Mouse (Mus musculus) lung, postnatal 14 days (tissue): ENCODE data around the gene Mrpl4.

Experiments
- DNase-seq: peaks from one replicate; pipeline ENCODE4 v3.0.0; 2021

The Mrpl4 gene

DNA sequence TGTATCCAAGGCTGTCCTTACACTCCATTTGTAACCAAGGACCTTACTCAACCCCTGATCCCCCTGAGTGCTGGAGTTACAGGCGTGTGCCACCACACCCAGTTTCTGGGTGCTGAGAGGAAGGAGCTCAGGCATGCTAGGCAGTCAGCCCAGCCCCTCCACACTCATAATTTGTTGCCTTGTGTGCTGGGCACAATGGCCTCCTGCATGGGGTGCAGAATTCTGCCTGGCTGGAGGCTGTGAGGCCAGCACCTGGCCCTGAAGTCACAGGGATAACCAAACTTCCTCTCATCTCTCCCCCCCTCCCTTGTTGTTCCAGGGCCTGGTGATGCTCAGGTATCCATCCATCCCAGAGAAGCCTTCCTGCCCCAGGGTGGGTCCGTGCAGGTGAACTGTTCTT is 16.1 kb downstream of the Mrpl4 start:
- no peak for DNase-seq

DNA sequence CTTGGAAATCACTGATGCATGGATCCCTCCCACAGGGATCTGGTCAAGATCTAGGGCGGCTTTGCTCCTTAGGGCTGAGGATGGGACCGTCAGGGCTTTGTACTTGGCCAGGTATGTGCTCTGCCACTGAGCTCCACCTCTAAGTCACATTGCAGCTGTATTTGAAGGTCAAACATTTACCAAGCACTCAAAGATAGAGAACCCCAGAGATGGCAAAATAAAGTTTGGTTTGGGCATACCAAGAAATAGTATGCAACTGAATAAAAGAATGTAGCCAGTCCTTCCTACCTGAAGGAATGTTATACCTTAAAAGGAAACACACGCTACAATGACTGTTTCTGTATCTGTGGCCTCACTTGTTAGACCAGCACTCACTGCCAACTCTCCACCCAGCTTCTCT is 18.8 kb downstream of the Mrpl4 start:
- DNase-seq, result no peak

DNA sequence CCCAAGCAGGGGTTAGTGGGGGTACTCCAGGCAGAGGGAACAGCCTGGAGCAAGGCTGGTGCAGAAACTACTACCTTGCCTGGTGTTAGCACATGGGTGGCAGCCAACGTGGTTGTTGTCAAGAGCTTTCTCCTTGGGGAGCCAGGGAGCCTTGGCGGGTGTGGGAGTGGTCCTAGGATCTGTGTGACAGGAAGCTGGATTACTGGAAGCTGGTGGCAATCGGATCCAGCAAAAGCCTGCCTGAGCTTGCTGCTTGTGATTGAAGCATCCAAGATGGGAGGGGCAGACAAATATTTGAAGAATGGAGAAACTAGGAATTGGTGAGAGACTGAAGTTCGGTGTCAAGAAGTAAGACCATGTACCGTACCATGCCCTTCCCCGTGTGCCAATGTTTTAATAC is 19.8 kb downstream of the Mrpl4 start:
- DNase-seq, result no peak

DNA sequence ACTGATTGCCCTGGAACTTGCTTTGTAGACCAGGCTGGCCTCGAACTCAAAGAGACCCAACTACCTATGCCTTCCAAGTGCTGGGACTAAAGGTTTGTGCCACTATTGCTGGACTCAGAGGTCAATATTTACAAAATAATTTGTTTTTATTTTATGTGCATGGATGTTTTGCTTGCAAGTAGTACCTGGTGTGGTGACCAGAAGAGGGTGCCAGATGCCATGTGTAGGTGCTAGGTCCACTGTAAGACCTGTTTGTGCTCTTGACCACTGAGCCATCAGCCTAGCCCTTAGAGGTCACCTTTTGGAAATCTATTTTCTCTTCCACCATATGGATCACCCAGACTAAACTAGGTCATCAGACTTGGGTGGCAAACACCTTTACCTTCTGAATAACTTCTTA is 20.2 kb downstream of the Mrpl4 start:
- DNase-seq, result no peak

DNA sequence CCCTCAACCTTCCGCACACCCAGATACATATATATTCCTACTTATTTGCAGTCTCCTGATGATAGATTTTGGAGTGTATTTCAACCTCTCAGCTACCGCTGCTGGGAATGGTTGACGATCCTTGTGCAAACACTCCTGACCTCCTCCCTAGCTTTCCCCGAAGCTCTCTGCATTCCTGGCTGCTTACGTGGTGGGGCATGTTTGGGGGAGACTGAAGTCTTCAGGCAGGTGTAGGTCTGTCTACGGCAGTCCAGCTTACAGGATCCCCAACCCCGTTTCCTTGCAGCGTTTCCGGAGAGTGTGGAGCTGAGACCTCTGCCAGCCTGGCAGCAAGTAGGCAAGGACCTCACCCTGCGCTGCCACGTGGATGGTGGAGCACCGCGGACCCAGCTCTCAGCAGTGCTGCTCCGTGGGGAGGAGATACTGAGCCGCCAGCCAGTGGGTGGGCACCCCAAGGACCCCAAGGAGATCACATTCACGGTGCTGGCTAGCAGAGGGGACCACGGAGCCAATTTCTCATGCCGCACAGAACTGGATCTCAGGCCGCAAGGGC is 22.8 kb downstream of the Mrpl4 start:
- DNase-seq, result peak; percentile 60

DNA sequence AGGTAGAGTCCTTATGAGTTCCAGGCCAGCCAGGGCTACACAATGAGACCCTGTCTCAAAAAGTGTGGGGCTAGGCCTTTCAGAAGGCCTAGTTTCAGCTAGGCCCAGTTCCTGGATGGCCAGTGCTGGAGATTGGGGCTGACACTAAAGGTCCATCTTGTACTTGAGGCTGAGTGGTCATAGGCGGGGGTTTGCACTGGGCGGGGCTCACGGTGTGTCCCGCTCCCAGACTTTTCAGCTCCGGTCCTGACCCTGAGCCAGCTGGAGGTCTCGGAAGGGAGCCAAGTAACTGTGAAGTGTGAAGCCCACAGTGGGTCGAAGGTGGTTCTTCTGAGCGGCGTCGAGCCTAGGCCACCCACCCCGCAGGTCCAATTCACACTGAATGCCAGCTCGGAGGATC is 24.3 kb downstream of the Mrpl4 start:
- no peak for DNase-seq

DNA sequence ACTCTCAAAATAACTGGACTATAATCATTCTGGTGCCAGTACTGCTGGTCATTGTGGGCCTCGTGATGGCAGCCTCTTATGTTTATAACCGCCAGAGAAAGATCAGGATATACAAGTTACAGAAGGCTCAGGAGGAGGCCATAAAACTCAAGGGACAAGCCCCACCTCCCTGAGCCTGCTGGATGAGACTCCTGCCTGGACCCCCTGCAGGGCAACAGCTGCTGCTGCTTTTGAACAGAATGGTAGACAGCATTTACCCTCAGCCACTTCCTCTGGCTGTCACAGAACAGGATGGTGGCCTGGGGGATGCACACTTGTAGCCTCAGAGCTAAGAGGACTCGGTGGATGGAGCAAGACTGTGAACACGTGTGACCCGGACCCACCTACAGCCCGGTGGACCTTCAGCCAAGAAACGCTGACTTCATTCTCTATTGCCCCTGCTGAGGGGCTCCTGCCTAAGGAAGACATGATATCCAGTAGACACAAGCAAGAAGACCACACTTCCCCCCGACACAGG is 25.3 kb downstream of the Mrpl4 start:
- no peak for DNase-seq

DNA sequence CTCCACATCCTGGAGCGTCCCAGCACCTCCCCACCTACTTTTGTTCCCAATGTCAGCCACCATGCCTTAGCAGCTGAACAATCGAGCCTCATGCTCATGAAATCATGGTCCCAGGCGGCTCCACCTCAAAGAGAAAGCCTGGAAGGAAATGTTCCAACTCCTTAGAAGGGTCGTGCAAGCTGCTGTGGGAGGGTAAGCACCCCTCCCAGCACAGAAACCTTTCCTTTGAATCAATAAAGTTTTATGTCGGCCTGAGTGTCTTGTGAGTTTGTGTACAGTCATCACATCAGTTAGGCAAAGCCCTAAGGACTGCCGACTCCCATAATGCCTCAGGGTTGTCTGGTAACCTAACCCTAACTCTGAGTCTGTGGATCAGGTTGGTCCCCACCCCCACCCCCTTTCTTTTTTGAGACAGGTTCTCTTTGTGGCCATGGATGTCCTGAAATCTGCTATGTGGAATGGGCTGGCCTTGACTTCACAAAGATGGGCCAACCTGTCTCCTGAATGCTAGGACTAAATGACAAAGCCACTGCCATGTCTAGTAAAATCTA is 26.1 kb downstream of the Mrpl4 start:
- no peak for DNase-seq

DNA sequence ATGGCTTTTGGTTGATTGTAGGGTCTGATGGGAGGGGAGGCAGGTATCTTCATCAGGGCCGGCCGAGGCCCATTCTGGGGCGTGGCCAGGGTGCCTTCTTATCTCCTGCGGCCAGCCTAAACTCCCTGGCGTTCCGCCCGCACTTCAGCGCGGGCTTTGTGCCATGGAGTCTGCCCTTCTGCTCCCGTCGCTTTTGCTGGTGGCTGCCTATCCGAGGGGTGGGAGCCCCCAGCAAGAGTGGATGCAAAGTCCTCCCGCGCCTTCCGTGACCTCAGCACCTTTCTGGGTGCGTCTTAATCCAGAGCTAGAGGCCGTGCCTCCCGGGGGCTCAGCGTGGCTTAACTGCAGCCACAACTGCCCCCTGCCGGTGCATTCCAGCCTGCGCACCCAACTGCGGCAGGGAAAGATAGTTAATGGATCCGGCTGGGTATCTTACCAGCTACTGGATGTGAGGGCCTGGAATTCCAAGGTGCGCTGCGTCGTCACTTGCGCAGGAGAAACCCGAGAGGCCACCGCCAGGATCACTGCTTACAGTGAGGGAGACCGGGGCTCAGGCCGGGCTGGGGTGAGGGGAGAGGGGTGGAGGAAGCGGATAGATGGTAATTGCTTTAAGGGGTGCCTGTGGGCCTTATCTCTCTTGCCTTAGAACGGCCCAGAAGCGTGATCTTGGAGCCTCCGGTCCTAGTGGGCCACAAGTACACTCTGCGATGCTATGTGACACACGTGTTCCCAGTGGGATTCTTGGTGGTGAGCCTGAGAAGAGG is 26.9 kb downstream of the Mrpl4 start, which contains the start of gene Icam4:
Gene Icam4 (plus strand): TSS at position 83 of the 764 bp plus-strand sequence.
- DNase-seq, result peak; percentile 90

DNA sequence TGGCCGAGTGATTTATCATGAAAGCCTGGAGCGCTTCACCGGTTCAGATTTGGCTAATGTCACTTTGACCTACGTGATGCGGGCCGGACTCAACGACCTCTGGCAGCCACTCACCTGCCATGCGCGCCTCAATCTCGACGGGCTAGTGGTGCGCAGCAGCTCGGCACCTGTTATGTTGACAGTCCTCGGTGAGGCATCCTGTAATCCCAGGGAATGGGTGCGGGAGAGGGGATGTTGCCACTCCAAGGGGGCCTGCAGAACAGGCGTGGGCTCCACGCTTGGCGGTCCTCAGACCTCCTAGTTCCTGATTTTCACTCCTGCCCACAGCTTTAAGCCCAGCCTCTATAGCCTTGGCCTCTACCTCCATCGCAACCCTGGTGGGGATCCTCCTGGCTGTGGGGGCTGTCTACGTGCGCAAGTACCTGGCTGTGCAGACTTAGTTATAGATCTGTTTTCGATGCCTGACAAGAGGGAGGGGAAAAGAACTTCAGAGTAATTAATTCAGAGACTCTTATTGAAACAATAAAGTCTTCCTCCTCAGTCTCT is 27.6 kb downstream of the Mrpl4 start:
- no peak for DNase-seq

DNA sequence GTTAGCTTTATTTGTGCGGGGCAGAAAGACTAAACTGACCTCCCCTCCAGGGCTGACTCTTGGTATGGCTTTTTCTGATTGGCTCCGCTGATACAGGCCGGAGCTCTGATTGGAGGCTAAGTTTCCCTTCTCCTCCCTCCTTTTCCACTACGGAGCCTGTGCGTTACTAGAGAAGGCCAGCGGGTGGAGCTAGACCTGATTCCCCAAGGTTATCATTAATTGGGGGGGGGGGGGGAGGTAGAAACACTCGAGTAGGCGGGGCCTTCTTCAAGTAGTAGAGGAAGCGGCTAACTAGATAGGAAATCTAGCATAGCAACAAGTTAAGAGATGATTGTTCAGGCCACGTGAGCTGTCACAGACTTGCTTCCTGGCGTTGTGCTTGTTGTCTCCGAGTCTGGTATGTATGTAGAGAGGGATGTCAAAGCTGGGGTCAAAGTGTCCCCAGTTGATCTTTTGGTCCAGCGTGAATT is 28.3 kb downstream of the Mrpl4 start:
- DNase-seq, result peak; percentile 92

DNA sequence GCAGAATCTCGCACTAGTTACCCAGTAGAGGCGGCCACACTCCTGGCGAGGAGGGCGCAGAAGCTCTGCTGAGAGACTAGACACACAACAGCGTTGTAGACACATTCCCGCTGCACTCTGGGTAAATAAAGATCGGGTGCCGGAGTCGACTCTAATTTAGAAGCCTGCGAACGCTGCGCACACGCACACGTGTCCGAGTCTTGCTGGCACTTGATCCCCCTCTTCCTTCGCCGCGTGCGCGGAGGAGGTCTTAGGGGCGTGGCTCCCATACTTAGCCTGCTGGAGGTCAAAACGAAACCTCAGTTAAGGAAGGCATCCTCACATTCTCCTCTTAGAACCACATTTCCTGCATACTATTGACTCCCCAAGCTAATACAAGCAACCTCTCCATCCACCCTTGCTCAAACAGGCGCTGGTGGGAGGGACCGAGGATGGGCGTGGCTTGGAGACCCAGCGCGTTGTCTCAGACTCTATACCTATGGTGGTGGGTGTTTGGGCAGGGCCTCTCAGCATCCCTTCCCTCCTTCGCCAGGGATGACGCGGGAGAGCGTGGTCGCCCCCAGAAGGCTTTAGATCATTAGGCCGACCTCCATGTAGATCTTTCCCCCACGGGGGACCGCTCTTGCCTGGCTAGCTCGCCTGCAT is 28.8 kb downstream of the Mrpl4 start:
- no peak for DNase-seq

DNA sequence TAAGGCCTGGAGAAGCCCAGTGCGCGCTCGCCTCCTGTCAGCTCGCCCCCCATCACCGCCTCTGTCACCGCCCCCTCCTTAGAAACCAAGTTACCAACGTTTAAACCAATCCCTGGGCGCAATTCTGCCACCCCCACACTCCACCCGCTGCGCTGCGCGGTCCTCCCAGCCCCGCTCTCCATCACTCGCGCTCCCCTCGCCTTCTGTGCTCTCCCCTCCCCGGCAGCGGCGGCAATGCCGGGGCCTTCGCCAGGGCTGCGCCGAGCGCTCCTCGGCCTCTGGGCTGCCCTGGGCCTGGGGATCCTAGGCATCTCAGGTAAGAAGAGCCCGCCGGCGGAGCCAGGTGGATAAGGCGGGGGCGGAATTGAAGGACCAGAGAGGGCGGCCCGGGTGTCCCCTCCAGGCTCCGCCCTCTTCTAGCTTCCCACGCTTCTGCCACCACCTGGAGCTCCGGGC is 29.4 kb downstream of the Mrpl4 start, which contains the start of gene Icam5:
Gene Icam5 (plus strand): TSS at position 178 of the 456 bp plus-strand sequence.
- DNase-seq, result no peak

DNA sequence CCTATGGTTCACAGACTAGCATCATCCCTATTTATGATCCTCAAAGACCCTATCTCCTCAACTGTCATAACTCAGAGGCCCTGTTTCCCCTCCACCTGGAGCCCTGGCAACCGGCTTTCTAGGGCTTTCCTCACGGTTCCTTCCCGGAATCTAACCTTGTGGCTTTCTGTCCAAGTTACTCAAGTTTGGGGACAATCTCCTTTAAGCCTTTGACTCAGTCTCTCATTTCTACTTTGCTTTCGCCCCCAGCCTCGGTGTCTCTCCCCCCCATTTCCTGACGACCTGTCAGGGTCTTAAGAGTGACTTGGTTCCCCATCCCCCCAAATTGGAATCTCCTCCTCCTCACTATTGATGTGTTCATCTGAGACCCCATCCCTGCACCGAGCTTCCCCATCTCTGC is 30.0 kb downstream of the Mrpl4 start:
- no peak for DNase-seq

DNA sequence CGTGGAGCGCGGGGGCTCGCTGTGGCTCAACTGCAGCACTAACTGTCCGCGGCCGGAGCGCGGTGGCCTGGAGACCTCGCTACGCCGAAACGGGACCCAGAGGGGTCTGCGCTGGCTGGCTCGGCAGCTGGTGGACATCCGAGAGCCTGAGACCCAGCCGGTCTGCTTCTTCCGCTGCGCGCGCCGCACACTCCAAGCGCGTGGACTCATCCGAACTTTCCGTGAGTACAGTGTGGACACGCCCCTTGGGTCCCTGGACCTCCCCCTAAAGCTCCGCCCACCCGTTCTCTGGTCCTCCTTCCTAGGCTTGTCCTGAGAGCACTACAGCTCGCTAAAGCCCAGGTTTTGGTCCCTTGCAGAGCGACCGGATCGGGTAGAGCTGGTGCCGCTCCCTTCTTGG is 30.6 kb downstream of the Mrpl4 start:
- peak; percentile 91 for DNase-seq

DNA sequence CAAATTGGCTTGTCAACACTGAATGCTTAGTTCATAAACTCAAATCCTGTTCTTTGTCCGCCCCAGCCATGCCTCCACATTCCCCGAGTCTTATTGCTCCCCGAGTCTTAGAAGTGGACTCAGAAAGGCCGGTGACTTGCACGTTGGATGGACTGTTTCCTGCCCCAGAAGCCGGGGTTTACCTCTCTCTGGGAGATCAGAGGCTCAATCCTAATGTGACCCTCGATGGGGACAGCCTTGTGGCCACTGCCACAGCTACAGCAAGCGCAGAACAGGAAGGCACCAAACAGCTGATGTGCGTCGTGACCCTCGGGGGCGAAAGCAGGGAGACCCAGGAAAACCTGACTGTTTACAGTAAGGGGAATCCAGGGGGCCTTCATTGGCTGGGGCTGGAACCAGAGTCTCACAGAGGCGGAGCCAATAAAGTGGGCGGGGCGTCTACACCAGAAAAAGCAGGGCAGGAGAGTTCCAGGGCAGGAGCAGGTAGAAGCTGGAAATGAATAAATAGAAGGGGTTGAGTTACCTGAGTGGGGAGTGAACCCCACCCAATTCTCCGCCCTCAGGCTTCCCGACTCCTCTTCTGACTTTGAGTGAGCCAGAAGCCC is 32.0 kb downstream of the Mrpl4 start:
- DNase-seq, result no peak

DNA sequence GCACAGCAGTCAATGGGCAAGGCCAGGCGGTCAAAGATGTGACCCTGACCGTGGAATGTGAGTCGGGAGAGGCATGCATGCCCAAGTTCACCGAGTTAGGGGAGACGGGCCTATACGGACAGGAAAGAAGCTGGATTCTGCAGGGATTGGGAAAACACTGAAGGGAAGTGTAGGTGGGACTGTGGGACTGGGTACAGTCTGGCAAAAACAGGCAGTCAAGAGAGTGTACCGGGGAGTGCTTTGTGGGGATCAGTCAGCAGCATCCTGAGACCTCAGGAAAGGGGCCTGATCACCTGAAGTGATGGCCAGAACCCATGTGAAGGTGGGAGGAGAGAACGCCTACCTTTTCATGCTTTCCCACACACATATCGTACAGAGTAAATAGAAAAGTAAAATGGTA is 33.0 kb downstream of the Mrpl4 start:
- DNase-seq, result no peak

DNA sequence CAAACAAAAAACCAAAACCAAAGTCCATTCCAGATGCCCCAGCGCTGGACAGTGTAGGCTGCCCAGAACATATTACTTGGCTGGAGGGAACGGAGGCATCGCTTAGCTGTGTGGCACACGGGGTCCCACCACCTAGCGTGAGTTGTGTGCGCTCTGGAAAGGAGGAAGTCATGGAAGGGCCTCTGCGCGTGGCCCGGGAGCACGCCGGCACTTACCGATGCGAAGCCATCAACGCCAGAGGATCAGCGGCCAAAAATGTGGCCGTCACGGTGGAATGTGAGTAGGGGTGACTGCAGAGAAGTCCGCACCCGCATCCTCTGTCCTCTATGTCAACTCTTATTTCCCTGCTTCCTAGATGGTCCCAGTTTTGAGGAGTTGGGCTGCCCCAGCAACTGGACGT is 33.6 kb downstream of the Mrpl4 start:
- no peak for DNase-seq

DNA sequence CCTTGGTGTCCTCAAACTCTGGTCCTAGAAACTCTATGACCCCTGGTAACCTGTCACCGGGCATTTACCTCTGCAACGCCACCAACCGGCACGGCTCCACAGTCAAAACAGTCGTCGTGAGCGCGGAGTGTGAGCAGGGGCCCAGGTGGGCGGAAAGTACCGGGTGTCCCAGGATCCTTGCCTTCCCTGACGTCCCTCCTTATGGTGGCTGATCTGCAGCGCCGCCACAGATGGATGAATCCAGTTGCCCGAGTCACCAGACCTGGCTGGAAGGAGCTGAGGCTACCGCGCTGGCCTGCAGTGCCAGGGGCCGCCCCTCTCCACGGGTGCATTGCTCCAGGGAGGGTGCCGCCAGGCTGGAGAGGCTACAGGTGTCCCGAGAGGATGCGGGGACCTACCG is 34.1 kb downstream of the Mrpl4 start:
- DNase-seq, result no peak

DNA sequence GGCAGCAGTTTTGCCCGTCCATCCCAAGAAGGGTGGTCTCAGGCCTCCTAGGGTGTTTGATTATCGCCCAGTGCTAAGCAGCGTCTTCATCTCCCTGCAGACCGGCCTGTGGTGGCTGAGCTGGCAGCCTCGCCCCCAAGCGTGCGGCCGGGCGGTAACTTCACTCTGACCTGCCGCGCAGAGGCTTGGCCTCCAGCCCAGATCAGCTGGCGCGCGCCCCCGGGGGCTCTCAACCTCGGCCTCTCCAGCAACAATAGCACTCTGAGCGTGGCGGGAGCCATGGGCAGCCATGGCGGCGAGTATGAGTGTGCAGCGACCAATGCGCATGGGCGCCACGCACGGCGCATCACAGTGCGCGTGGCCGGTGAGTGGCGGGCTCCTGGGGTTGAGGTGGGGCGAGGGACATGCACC is 34.9 kb downstream of the Mrpl4 start:
- DNase-seq, result no peak

DNA sequence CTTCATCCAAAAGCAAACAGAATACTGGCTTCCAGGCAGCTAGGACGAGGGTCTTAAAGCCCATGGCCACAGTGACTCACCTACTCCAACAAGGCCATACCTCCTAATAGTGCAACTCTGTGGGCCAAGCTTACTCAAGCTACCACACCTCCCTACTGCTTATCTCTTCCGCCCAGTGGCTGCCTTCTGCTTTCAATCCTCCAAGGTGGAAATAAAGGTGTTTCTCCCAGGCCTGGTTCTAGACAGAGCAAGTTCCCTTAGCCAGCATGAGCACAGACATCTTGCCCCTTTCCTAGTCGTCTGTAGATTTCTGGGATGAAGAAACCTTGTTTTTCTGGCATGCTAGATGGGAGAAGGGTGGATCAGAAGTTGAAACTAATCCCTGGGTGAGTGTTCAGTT is 37.2 kb downstream of the Mrpl4 start:
- no peak for DNase-seq

DNA sequence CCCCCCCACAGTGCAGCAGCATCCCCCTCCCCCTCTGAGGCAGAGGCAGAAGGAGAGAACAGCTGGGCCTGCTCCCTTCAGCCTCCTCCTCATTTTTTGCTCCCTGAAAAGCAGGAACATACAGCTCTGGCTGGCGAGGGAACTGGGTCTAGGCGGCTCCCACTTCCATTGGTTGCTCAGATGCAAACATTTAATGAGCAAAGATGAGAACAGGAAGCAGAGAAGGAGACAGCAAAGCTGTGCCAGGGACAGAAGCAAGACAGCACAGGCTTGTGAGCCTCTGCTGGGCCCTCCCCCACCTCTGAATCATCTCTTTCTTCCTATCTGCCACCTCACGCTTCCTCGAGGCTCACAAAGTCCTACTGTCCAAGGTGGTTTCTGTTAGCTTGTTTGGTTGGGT is 38.8 kb downstream of the Mrpl4 start:
- DNase-seq, result no peak

DNA sequence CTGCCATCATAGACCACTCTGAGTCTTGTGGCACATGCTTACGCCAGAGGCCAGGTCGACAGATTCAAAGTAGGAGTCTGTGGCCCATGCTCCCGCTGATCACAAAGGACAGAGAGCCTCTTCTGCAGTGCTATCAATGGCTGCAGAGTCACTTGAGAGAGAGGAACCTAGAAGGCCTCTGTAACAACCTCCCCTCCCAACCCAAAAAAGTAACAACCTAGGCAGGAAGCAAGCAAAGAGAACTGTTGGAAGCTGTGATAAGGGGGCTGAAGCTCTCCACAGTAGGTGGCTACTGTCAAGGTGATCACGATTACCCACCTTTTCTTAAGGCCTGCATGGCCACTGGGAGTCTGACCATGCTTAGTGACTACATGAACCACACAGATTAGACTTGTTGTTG is 41.0 kb downstream of the Mrpl4 start:
- DNase-seq, result no peak
